Mouse (Mus musculus) brain, embryonic 14.5 days (tissue): ENCODE measurements at regions not wholly inside any gene's neighbourhood (a gene's known extent, or its start where the extent isn't known, plus 50 kb on each side); places are given as distances from the start of the nearest gene placed in this dataset.
A peak's percentile ranks its signal among the peaks of the same experiment; 100 is the strongest.

Experiments
- CTCF ChIP-seq: fragments of 200-500 bp; IDR thresholded peaks from 2 replicates; pipeline ENCODE4 v1.5.1; 2012; ENCODE audit warnings: inconsistent platforms, mild to moderate bottlenecking, moderate library complexity, borderline replicate concordance; ENCODE audit not compliant: insufficient read depth, insufficient read length; ENCODE audit errors: extremely low read depth
- POLR2A ChIP-seq: fragments of 200-500 bp; IDR thresholded peaks from 2 replicates; pipeline ENCODE4 v1.6.1; 2012; ENCODE audit warnings: mild to moderate bottlenecking, inconsistent platforms, borderline replicate concordance; ENCODE audit not compliant: poor library complexity, insufficient read depth, insufficient read length, severe bottlenecking; ENCODE audit errors: extremely low read depth

- peak; percentile 30 for TF ChIP-seq CTCF
- no peak for TF ChIP-seq POLR2A
Measured at GRCm38 (mm10) chr8:37131988-37132387, 138.6 kb downstream of the AI429214 start.
